Mouse (Mus musculus) cerebellum, adult 2 months (tissue): Measurements from ENCODE around the gene Mob3b.

ENCODE experiments used
- CTCF ChIP-seq: fragments of 200-500 bp; IDR thresholded peaks from 2 replicates; pipeline ENCODE4 v1.5.1; 2011; ENCODE audit warnings: low read depth, mild to moderate bottlenecking, control low read depth, low read length, moderate library complexity, borderline replicate concordance; ENCODE audit not compliant: insufficient read depth
- POLR2A ChIP-seq: fragments of 200-500 bp; IDR thresholded peaks from 2 replicates; pipeline ENCODE4 v1.6.1; 2011; ENCODE audit warnings: low read length, control low read depth, borderline replicate concordance; ENCODE audit not compliant: insufficient read depth

DNA sequence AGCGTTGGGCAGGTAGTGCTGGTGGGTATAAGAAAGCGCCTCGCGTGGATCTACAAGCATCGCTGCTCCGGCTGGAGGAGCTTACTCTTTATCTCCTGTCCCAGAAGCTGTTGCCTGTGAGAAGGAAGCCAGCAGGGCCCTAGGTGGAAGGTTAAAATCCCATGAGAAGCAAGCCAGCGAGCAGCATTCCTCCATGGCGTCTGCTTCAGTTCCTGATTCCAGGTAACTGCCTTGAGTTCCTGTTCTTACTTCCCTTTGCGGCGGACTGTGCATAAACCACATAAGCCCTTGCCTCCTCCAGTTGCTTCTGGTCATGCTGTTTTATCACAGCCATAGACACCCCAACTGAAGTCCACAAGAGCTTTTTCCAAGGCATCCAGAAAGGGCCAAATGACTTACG lies 531 bp upstream of the Mob3b start:
- TF ChIP-seq POLR2A (no peak), CTCF (no peak)
